Mouse (Mus musculus) C2C12 (cell line): ENCODE data around the gene Tcte1. TPM values are rescaled to one million over a fixed set of nuclear protein-coding genes. Genes with fewer than 3 reads are reported as not detected.

ENCODE experiments used
- H3K27me3 ChIP-seq: one replicate; pipeline ENCODE4 v1.6.1; 2011; ENCODE audit not compliant: control insufficient read depth, insufficient read depth, insufficient read length
- H3K36me3 ChIP-seq: one replicate; pipeline ENCODE4 v1.6.1; 2011; ENCODE audit not compliant: control insufficient read depth, insufficient read depth
- H3K4me3 ChIP-seq: one replicate; pipeline ENCODE4 v1.5.1; 2011; ENCODE audit warnings: mild to moderate bottlenecking, control low read depth; ENCODE audit not compliant: poor library complexity, insufficient read depth, severe bottlenecking
- H3K79me2 ChIP-seq: one replicate; pipeline ENCODE4 v1.6.1; 2011; ENCODE audit not compliant: control insufficient read depth, insufficient read depth
- H3K79me3 ChIP-seq: one replicate; pipeline ENCODE4 v1.6.1; 2011; ENCODE audit warnings: low read depth, control low read depth
- H3ac ChIP-seq: one replicate; pipeline ENCODE3; 2011; ENCODE audit warnings: low read depth; ENCODE audit not compliant: control insufficient read depth, insufficient read length
- CEBPB ChIP-seq: IDR thresholded peaks from one replicate; pipeline ENCODE4 v1.6.1; 2011; ENCODE audit warnings: low read depth, mild to moderate bottlenecking, control low read depth, moderate library complexity
- CTCF ChIP-seq: IDR thresholded peaks from one replicate; pipeline ENCODE4 v1.5.1; 2011; ENCODE audit not compliant: control insufficient read depth, insufficient read depth, insufficient read length
- FOSL1 ChIP-seq: IDR thresholded peaks from one replicate; pipeline ENCODE4 v1.8.0; 2011; ENCODE audit warnings: mild to moderate bottlenecking, low read length; ENCODE audit not compliant: poor library complexity, insufficient read depth, severe bottlenecking
- MAX ChIP-seq: IDR thresholded peaks from one replicate; pipeline ENCODE4 v1.6.1; 2011; ENCODE audit warnings: mild to moderate bottlenecking, control low read depth
- MYOD1 ChIP-seq: IDR thresholded peaks from one replicate; pipeline ENCODE4 v1.6.1; 2011; ENCODE audit warnings: low read depth; ENCODE audit not compliant: control insufficient read depth, insufficient read length
- MYOG ChIP-seq: IDR thresholded peaks from one replicate; pipeline ENCODE4 v1.6.1; 2011; ENCODE audit not compliant: control insufficient read depth, insufficient read length; ENCODE audit errors: extremely low read depth
- USF1 ChIP-seq: IDR thresholded peaks from one replicate; pipeline ENCODE4 v1.6.1; 2011; ENCODE audit warnings: low read depth, mild to moderate bottlenecking, control low read depth, moderate library complexity
- polyA plus RNA-seq: library from polyadenylated mRNA; unstranded; fragments of >200 nt; fragmentation: generic; extraction: Trizol; gene quantifications from one replicate; pipeline ENCODE4 v1.2.1, GENCODE M21; 2012; ENCODE audit warnings: missing spikeins

Tcte1 gene
- polyA plus RNA-seq, 1 experiment: not detected

DNA sequence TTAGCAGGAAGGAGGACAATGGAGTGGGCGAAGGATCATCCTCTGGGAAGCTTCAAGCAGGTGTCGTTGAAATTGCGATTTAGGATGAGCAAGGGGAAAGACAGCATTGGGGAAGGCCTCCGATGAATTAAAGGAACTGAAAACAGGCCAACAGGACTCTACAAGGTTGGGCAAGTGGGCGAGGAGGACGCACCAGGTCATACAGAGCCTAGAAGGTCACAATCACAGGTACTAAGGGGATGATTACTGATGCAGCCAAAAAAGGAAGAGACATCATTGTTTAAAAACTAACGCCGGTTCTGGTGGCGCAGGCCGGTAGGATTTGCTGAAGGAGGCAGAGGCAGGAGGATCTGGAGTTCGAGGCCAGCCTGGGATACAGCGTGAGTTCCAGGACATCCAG is 40.0 kb downstream of the Tcte1 start:
- H3K36me3 ChIP-seq: peaks cover 31% of the 10 kb centered on the region
- H3ac ChIP-seq: no peak overlapping the region
- peaks cover 13% of the 10 kb centered on the region for H3K79me3 ChIP-seq
- H3K4me3 ChIP-seq: no peak overlapping the region
- TF ChIP-seq MYOG (no peak), MAX (no peak), CEBPB (no peak), CTCF (no peak), FOSL1 (no peak), USF1 (no peak), MYOD1 (no peak)
- H3K27me3 ChIP-seq: no peaks in the 10 kb centered on the region
- peaks cover 21% of the 10 kb centered on the region for H3K79me2 ChIP-seq

DNA sequence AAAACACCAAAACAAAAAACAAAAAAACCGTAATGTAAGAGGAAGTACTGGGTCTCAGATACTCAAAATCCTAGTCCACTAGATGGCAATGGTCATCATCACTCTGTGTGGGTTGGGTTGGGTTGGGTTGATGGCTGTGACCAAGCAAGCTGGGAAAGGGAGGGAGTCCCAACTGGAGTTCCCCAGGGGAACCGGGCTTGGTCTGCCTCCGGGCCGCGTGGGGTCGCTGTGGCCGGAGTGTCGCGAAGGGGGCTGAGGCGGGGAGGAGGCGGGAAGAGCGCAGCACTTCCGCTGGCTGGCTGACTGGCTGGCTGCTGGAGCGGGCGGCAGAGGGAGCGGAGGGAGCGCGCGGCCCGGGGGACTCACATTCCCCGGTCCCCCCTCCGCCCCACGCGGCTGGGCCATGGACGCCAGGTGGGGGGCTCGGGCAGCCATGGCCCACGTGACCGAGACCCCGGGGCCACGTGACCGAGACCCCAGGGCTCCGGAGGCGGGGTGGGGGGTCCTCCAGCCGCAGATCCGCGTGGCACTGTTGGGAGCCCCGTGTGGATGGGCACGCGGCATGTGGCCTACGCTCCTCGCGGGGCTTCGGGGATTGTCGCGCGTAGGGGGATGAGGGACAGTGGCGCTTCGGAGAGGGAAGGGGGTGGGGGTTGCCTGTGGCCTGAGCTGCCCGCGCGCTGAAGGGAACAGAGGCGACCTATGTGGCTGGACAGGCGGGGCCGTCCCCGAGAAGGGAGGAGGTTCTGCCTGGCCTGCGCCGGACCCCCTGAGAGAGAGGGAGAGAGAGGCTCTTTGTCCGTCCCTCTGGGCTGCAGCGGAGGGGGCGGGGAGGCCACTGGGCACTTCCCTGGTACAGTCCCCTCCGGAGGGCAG is 40.7 kb downstream of the Tcte1 start, which contains the start of gene Slc35b2:
Gene Slc35b2 (plus strand): TSS at position 220 of the 876 bp plus-strand sequence.
- peak within 1 kb of the TSS; percentile 69 for H3K4me3 ChIP-seq
- peak within 1 kb of the TSS; percentile 88 for H3ac ChIP-seq
- H3K36me3 ChIP-seq: peaks cover 38% of the 10 kb centered on the region
- TF ChIP-seq MYOD1 (no peak), MAX (peak; percentile 52), CTCF (peak; percentile 97), USF1 (peak; percentile 7), MYOG (no peak)
- H3K79me3 ChIP-seq: peaks cover 18% of the 10 kb centered on the region
- H3K79me2 ChIP-seq: peaks cover 27% of the 10 kb centered on the region
- no peaks in the 10 kb centered on the region for H3K27me3 ChIP-seq

DNA sequence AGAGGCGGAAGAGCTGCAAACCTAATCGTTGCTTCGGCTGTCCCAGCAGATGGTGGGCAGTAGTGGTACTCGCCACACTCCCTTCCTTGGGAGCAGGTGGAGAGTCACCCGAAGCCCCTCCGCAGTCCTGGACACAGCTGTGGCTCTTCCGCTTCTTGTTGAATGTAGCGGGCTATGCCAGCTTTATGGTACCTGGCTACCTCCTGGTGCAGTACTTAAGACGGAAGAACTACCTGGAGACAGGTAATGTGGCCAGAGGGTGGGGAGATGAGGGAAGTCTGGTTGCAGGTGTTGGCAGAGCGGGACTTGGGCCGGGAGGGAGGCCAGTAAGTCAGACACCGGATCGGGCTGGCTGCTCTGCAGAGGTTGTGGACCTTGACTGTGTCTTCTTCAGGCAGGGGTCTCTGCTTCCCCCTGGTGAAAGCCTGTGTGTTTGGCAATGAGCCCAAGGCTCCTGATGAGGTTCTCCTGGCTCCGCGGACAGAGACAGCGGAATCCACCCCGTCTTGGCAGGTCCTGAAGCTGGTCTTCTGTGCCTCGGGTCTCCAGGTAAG is 41.4 kb downstream of the Tcte1 start:
- Histone ChIP-seq H3K79me2 (peaks cover 35% of the 10 kb centered on the region), H3K4me3 (peak overlapping the region; percentile 69), H3ac (peak overlapping the region; percentile 88), H3K79me3 (peaks cover 22% of the 10 kb centered on the region), H3K27me3 (no peaks in the 10 kb centered on the region), H3K36me3 (peaks cover 45% of the 10 kb centered on the region)
- TF ChIP-seq CTCF (no peak), USF1 (no peak), FOSL1 (no peak), MYOG (no peak), MYOD1 (no peak), CEBPB (no peak), MAX (no peak)

DNA sequence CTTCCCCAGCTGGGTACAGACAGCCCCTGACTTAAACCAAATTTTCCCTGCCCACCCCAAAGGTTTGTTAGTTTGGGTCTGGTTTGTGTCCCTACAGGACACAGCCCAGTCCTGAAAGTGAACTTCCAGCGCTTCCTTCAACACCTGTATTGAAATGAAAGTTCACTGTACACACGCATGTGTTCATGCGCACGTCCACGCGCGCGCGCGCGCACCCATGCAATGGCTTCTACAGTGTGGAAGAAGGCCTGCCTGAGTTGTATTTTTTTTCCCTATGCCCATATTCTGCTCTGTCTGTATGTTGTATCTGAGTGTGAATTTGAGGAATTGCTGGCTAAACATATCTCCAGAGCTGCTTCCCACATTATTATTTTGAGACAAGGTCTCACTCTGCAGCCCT is 41.9 kb downstream of the Tcte1 start:
- H3K36me3 ChIP-seq: peaks cover 50% of the 10 kb centered on the region

GRCm38 (mm10) chr17:45566031-45566359 is 42.8 kb downstream of the Tcte1 start:
- Histone ChIP-seq H3K36me3 (peaks cover 59% of the 10 kb centered on the region), H3K27me3 (no peaks in the 10 kb centered on the region), H3ac (no peak overlapping the region), H3K79me3 (peaks cover 36% of the 10 kb centered on the region), H3K79me2 (peaks cover 48% of the 10 kb centered on the region), H3K4me3 (no peak overlapping the region)
- no peak for TF ChIP-seq MAX
- no peak for TF ChIP-seq MYOD1
- TF ChIP-seq CTCF: no peak
- no peak for TF ChIP-seq MYOG
- TF ChIP-seq FOSL1: no peak
- no peak for TF ChIP-seq USF1
- TF ChIP-seq CEBPB: no peak

More for the DNA sequence above, 41.9 kb downstream of the Tcte1 start:
- TF ChIP-seq MAX (no peak), MYOG (no peak), CEBPB (no peak), MYOD1 (no peak), USF1 (no peak), FOSL1 (no peak), CTCF (no peak)
- Histone ChIP-seq H3K79me2 (peaks cover 39% of the 10 kb centered on the region), H3K79me3 (peaks cover 27% of the 10 kb centered on the region), H3K4me3 (peak overlapping the region; percentile 69), H3ac (peak overlapping the region; percentile 88), H3K27me3 (no peaks in the 10 kb centered on the region)
